Mouse (Mus musculus): ENCODE measurements around the gene Ly6g5b. TPM values are rescaled to one million over a fixed set of nuclear protein-coding genes. Genes with fewer than 3 reads are reported as not detected.
A peak's percentile ranks its signal among the peaks of the same experiment; 100 is the strongest.
"Not testable (repeated sequence)": the region's sequence is repeated elsewhere in the genome, so short reads cannot be mapped to it uniquely, and the experiment has no call there.

The Ly6g5b gene
- total RNA-seq, 2 experiments from 2014 or later: 0.79 TPM

GRCm38 (mm10) chr17:35134801-35135590 is 19.8 kb upstream of the Ly6g5b start, which contains the start of gene Bag6:
Gene Bag6 (plus strand): TSS chr17:35135178.
- Histone ChIP-seq H3K27ac (peak within 1 kb of the TSS; percentile 99), H3K4me3 (peak within 1 kb of the TSS; percentile 90)
- TF ChIP-seq CTCF (IDR thresholded peaks at IDR 0.05): no peak
- intact Hi-C loops (cut with DNase I): loop anchor here (1.0 kb wide), 3 partner anchors 14 to 100 kb away; partner anchors contain the start of genes Gpank1, Nfkbil1 and Prrc2a
- DNase-seq (ENCODE audit: extremely low spot score in 1 of 2, low spot score in 2 of 2): peak; percentile 93 to 94

GRCm38 (mm10) chr17:35133517-35133916 is 18.3 kb upstream of the Ly6g5b start:
- TF ChIP-seq CTCF (IDR thresholded peaks at IDR 0.05): no peak
- intact Hi-C loops (cut with DNase I): no loop called here
- H3K27ac ChIP-seq: no peak overlapping the region
- no peak overlapping the region for H3K4me3 ChIP-seq
- DNase-seq (ENCODE audit: extremely low spot score in 1 of 2, low spot score in 2 of 2): no peak

GRCm38 (mm10) chr17:35132174-35132560 is 16.9 kb upstream of the Ly6g5b start:
- DNase-seq (ENCODE audit: extremely low spot score in 1 of 2, low spot score in 2 of 2): no peak
- no peak overlapping the region for H3K27ac ChIP-seq
- H3K4me3 ChIP-seq: no peak overlapping the region
- intact Hi-C loops (cut with DNase I): no loop called here
- no peak for TF ChIP-seq CTCF (IDR thresholded peaks at IDR 0.05)

GRCm38 (mm10) chr17:35131500-35132173 is 16.4 kb upstream of the Ly6g5b start, which contains the start of gene Apom:
Gene Apom (minus strand): TSS chr17:35132050.
- Histone ChIP-seq H3K27ac (no peak within 1 kb of the TSS), H3K4me3 (no peak within 1 kb of the TSS)
- no peak for TF ChIP-seq CTCF (IDR thresholded peaks at IDR 0.05)
- intact Hi-C loops (cut with DNase I): no loop called here
- DNase-seq (ENCODE audit: extremely low spot score in 1 of 2, low spot score in 2 of 2): no peak

- Histone ChIP-seq H3K27ac (no peak overlapping the region), H3K4me3 (no peak overlapping the region)
- no peak for DNase-seq (ENCODE audit: extremely low spot score in 1 of 2, low spot score in 2 of 2)
- no peak for TF ChIP-seq CTCF (IDR thresholded peaks at IDR 0.05)
- intact Hi-C loops (cut with DNase I): no loop called here
Measured at GRCm38 (mm10) chr17:35131038-35131437, 15.8 kb upstream of the Ly6g5b start.

- Histone ChIP-seq H3K4me3 (no peak overlapping the region), H3K27ac (no peak overlapping the region)
- no peak for DNase-seq (ENCODE audit: extremely low spot score in 1 of 2, low spot score in 2 of 2)
- no peak for TF ChIP-seq CTCF (IDR thresholded peaks at IDR 0.05)
- intact Hi-C loops (cut with DNase I): no loop called here
Measured at GRCm38 (mm10) chr17:35128996-35129395, 13.8 kb upstream of the Ly6g5b start.

GRCm38 (mm10) chr17:35127017-35127416 is 11.8 kb upstream of the Ly6g5b start:
- H3K27ac ChIP-seq: peak overlapping the region; percentile 96; the same call in 1 of the 2 replicates
- peak overlapping the region; percentile 62 for H3K4me3 ChIP-seq
- intact Hi-C loops (cut with DNase I): no loop called here
- no peak for TF ChIP-seq CTCF (IDR thresholded peaks at IDR 0.05)
- no peak for DNase-seq (ENCODE audit: extremely low spot score in 1 of 2, low spot score in 2 of 2)

- TF ChIP-seq CTCF (IDR thresholded peaks at IDR 0.05): no peak
- intact Hi-C loops (cut with DNase I): no loop called here
- DNase-seq (ENCODE audit: extremely low spot score in 1 of 2, low spot score in 2 of 2): peak; percentile 70 to 72
- peak within 1 kb of the TSS; percentile 96 for H3K27ac ChIP-seq
- peak within 1 kb of the TSS; percentile 62 for H3K4me3 ChIP-seq
Measured at GRCm38 (mm10) chr17:35126206-35126611, 11.0 kb upstream of the Ly6g5b start, which contains the start of gene D17H6S53E. Gene D17H6S53E (plus strand): TSS chr17:35126373.

- intact Hi-C loops (cut with DNase I): no loop called here
- peak overlapping the region; percentile 96 for H3K27ac ChIP-seq
Measured at GRCm38 (mm10) chr17:35125578-35125977, 10.3 kb upstream of the Ly6g5b start.

GRCm38 (mm10) chr17:35125081-35125480 is 9.9 kb upstream of the Ly6g5b start:
- intact Hi-C loops (cut with DNase I): no loop called here
- no peak overlapping the region; the same call in 1 of the 2 replicates for H3K4me3 ChIP-seq
- no peak overlapping the region; the same call in 1 of the 2 replicates for H3K27ac ChIP-seq
- no peak for DNase-seq (ENCODE audit: extremely low spot score in 1 of 2, low spot score in 2 of 2)
- no peak for TF ChIP-seq CTCF (IDR thresholded peaks at IDR 0.05)

More at GRCm38 (mm10) chr17:35125578-35125977, 10.3 kb upstream of the Ly6g5b start:
- no peak for DNase-seq (ENCODE audit: extremely low spot score in 1 of 2, low spot score in 2 of 2)
- no peak for TF ChIP-seq CTCF (IDR thresholded peaks at IDR 0.05)
- H3K4me3 ChIP-seq: peak overlapping the region; percentile 62

GRCm38 (mm10) chr17:35124261-35124896 is 9.2 kb upstream of the Ly6g5b start:
- not testable (repeated sequence) for DNase-seq (ENCODE audit: extremely low spot score in 1 of 2, low spot score in 2 of 2); H3K4me3 ChIP-seq; H3K27ac ChIP-seq
- intact Hi-C loops (cut with DNase I): loop anchor here (5.0 kb wide), 2 partner anchors 113 to 122 kb away; partner anchors contain the start of genes Nfkbil1 and Vars

- intact Hi-C loops (cut with DNase I): loop anchor here (5.0 kb wide), 2 partner anchors 114 to 121 kb away; partner anchors contain the start of genes Nfkbil1 and Vars
- not testable (repeated sequence) for H3K27ac ChIP-seq; H3K4me3 ChIP-seq; DNase-seq (ENCODE audit: extremely low spot score in 1 of 2, low spot score in 2 of 2)
Measured at GRCm38 (mm10) chr17:35123287-35123686, 8.1 kb upstream of the Ly6g5b start.

Data from left cerebral cortex, adult 2 months (tissue).